Mouse (Mus musculus) liver, embryonic 16.5 days (tissue): ENCODE measurements at regions not wholly inside any gene's neighbourhood (a gene's known extent, or its start where the extent isn't known, plus 50 kb on each side); places are given as distances from the start of the nearest gene placed in this dataset.
A peak's percentile ranks its signal among the peaks of the same experiment; 100 is the strongest.

Experiments used
- ATAC-seq: fragments of 200-750 bp; cut with Nextera tagmentation; 2 replicates; pipeline ENCODE4 v1.8.0; 2017; ENCODE audit warnings: low read depth, mild to moderate bottlenecking, moderate number of reproducible peaks, moderate library complexity
- H3K27ac ChIP-seq: fragments of 300-500 bp; sonication (generic); 2 replicates; pipeline ENCODE4 v1.5.1; 2014; ENCODE audit warnings: mild to moderate bottlenecking, low read length
- H3K27me3 ChIP-seq: fragments of 300-500 bp; sonication (generic); 2 replicates; pipeline ENCODE4 v1.6.1; 2014; ENCODE audit warnings: low read depth, low read length, mixed read lengths; ENCODE audit not compliant: control insufficient read depth, insufficient read depth
- H3K36me3 ChIP-seq: fragments of 300-500 bp; sonication (generic); 2 replicates; pipeline ENCODE4 v1.6.1; 2014; ENCODE audit warnings: mild to moderate bottlenecking; ENCODE audit not compliant: control insufficient read depth, insufficient read depth
- H3K4me1 ChIP-seq: fragments of 300-500 bp; sonication (generic); 2 replicates; pipeline ENCODE4 v1.6.1; 2014; ENCODE audit warnings: low read depth, low read length, mixed read lengths; ENCODE audit not compliant: control insufficient read depth
- H3K4me2 ChIP-seq: fragments of 300-500 bp; sonication (generic); 2 replicates; pipeline ENCODE4 v1.6.1; 2014; ENCODE audit warnings: low read depth, low read length, mixed read lengths
- H3K4me3 ChIP-seq: fragments of 300-500 bp; sonication (generic); 2 replicates; pipeline ENCODE4 v1.5.1; 2014; ENCODE audit warnings: low read depth, mild to moderate bottlenecking, low read length
- H3K9ac ChIP-seq: fragments of 300-500 bp; sonication (generic); 2 replicates; pipeline ENCODE4 v1.6.1; 2014; ENCODE audit warnings: low read depth, low read length
- H3K9me3 ChIP-seq: fragments of 300-500 bp; sonication (generic); replicated peaks from 2 replicates; pipeline ENCODE4 v1.6.1; 2016; ENCODE audit warnings: low read length; ENCODE audit not compliant: control insufficient read depth
- WGBS: fragments of 180-500 bp; shearing (Covaris S2); extraction: QIAGEN DNeasy Blood & Tissue Kit; methylation state at CpG from one replicate; pipeline ENCODE4 v1.1.7; 2014; ENCODE audit not compliant: insufficient replicate concordance; 5-methylcytosine and 5-hydroxymethylcytosine counted together

DNA sequence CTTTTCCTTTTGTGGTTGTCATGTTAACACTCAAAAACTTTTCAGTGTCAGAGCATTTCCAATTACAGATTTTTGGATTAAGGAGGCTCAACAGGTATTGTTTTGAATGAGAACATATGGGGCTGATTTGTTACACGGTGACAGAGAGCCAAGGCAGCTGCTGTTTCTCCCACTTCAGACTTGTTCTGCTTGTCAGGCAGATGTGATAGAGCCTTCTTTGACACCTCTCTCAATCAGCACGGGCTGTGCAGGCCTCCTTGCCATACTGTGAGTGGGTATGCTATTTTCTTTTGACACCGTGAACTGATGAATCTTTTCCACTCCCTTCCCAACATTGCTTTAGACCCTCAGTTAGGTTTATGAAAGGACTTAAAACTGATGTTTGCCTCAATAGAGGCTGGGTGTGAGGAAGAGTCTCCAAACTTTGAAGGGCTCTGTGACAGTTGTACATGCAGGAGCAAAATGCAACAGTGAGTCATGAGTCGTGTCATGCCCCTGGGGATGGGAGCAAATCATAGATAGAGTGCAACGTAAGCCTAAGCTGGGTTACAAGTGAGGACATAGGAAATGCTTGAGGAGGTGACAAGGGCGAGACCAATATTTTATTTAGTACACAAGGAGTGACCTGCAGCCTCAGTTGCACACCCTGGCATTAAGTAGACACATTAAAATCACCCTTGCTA is 317.4 kb downstream of the Ccser2 start:
- Histone ChIP-seq H3K27me3 (no peaks in the 10 kb centered on the region), H3K4me2 (no peak overlapping the region), H3K4me3 (no peak overlapping the region), H3K4me1 (peaks cover 7% of the 10 kb centered on the region; the same call in 1 of the 2 replicates), H3K9ac (no peak overlapping the region), H3K27ac (no peak overlapping the region), H3K36me3 (no peaks in the 10 kb centered on the region), H3K9me3 (no peaks in the 10 kb centered on the region)
- ATAC-seq, result no peak
- 56% methylated on average over 6 of the region's 6 CpGs for WGBS

- 69% methylated on average over 3 of the region's 3 CpGs for WGBS
- H3K4me2 ChIP-seq, result no peak overlapping the region
- ATAC-seq, result 0 out of 2 replicates have a peak, but pooled peaks have one; percentile 47
- H3K27ac ChIP-seq, result no peak overlapping the region
- no peaks in the 10 kb centered on the region for H3K36me3 ChIP-seq
- no peaks in the 10 kb centered on the region for H3K9me3 ChIP-seq
- peaks cover 4% of the 10 kb centered on the region; the same call in 1 of the 2 replicates for H3K4me1 ChIP-seq
- H3K4me3 ChIP-seq, result no peak overlapping the region
- H3K27me3 ChIP-seq, result no peaks in the 10 kb centered on the region
- H3K9ac ChIP-seq, result no peak overlapping the region
Measured at GRCm38 (mm10) chr14:36646649-36647048, 321.9 kb downstream of the Ccser2 start.

GRCm38 (mm10) chr14:36646237-36646636 is 322.3 kb downstream of the Ccser2 start:
- H3K4me2 ChIP-seq, result no peak overlapping the region
- no peaks in the 10 kb centered on the region for H3K27me3 ChIP-seq
- H3K9ac ChIP-seq, result no peak overlapping the region
- H3K36me3 ChIP-seq, result no peaks in the 10 kb centered on the region
- ATAC-seq, result 0 out of 2 replicates have a peak, but pooled peaks have one; percentile 51
- no peaks in the 10 kb centered on the region for H3K9me3 ChIP-seq
- peaks cover 4% of the 10 kb centered on the region; the same call in 1 of the 2 replicates for H3K4me1 ChIP-seq
- no peak overlapping the region for H3K27ac ChIP-seq
- no peak overlapping the region for H3K4me3 ChIP-seq

DNA sequence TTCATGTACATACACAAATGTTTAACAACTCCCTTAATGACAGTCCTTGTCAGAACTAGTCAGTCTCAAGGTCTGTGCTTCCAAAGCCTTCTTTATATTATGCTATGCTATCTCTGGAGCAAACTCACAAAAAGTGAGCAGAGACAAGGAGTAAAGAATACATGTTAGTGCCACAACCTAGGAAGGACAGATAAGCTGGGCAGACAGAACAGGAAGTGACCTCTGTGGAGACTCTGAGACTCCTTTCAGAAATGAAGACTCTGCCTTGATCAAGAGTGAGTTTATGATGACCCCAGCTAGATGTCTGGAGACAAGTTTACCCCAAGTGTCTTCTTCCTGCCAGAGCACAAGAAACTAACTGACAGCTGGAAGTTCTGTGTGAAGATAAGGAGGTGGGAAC is 343.8 kb downstream of the Ccser2 start:
- peak; percentile 27; the same call in 1 of the 2 replicates for ATAC-seq
- Histone ChIP-seq H3K4me1 (peaks cover 7% of the 10 kb centered on the region), H3K4me3 (no peak overlapping the region), H3K4me2 (no peak overlapping the region), H3K9ac (no peak overlapping the region), H3K27ac (no peak overlapping the region), H3K9me3 (no peaks in the 10 kb centered on the region; the same call in 1 of the 2 replicates), H3K27me3 (no peaks in the 10 kb centered on the region), H3K36me3 (no peaks in the 10 kb centered on the region)

- WGBS, result 76% methylated on average over 1 of the region's 1 CpGs
- H3K9me3 ChIP-seq, result no peaks in the 10 kb centered on the region; the same call in 1 of the 2 replicates
- H3K27me3 ChIP-seq, result no peaks in the 10 kb centered on the region
- H3K9ac ChIP-seq, result no peak overlapping the region
- H3K4me2 ChIP-seq, result no peak overlapping the region
- H3K36me3 ChIP-seq, result no peaks in the 10 kb centered on the region
- H3K4me1 ChIP-seq, result peaks cover 9% of the 10 kb centered on the region
- ATAC-seq, result no peak
- H3K27ac ChIP-seq, result no peak overlapping the region
- no peak overlapping the region for H3K4me3 ChIP-seq
Measured at GRCm38 (mm10) chr14:36624134-36624533, 344.4 kb downstream of the Ccser2 start.

DNA sequence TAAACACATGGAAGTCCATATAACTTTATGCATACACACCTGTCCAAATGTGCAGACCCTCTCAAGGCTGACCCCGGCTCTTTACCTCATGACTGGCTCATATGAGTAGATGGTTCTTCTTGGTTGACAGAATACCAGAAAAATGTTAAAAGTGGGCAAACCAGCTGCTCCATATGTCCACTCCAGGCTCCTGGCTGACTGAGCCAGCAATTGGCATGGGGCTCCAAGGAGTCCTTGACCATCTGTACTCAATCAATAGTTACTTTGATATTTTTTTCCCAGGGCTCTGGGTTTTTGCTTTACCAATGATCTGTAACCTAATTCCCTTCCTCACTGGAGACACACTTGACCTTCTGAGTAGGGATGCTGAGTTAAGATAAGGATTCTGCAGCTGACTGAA is 345.5 kb downstream of the Ccser2 start:
- Histone ChIP-seq H3K4me3 (no peak overlapping the region), H3K4me2 (no peak overlapping the region), H3K9me3 (no peaks in the 10 kb centered on the region; the same call in 1 of the 2 replicates), H3K4me1 (peaks cover 16% of the 10 kb centered on the region), H3K36me3 (no peaks in the 10 kb centered on the region), H3K27me3 (no peaks in the 10 kb centered on the region), H3K27ac (no peak overlapping the region), H3K9ac (no peak overlapping the region)
- ATAC-seq, result no peak
- 72% methylated on average over 1 of the region's 1 CpGs for WGBS

GRCm38 (mm10) chr14:36618459-36619085 is 350.0 kb downstream of the Ccser2 start:
- peak; percentile 86 for ATAC-seq

DNA sequence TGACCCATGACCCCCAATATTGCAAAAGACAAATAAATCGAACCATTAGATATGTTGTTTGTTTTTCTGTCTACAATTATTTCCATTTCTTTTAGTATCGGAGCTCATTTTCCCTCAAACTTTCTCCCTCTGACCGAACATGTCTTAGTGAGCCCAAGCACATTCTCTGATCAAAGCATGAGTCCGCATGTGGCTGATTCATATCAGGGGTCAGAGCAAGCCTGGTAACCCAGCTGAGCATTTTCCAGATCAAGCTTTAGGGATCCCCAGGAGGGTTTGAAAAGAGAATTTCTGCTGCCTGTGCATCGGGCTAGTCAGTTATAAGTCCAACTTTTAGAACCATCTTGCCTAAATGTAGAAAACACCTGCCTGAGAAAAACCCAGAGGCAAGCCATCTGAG is 350.6 kb downstream of the Ccser2 start:
- Histone ChIP-seq H3K36me3 (no peaks in the 10 kb centered on the region), H3K4me1 (peaks cover 16% of the 10 kb centered on the region), H3K4me2 (peak overlapping the region; percentile 27), H3K27me3 (no peaks in the 10 kb centered on the region), H3K9me3 (no peaks in the 10 kb centered on the region; the same call in 1 of the 2 replicates), H3K27ac (peak overlapping the region; percentile 69), H3K9ac (no peak overlapping the region), H3K4me3 (no peak overlapping the region)
- ATAC-seq, result peak; percentile 65; the same call in 1 of the 2 replicates
- WGBS, result 34% methylated on average over 5 of the region's 5 CpGs

More at GRCm38 (mm10) chr14:36618459-36619085, 350.0 kb downstream of the Ccser2 start:
- Histone ChIP-seq H3K27ac (peak overlapping the region; percentile 74), H3K4me2 (peak overlapping the region; percentile 27), H3K9ac (no peak overlapping the region), H3K36me3 (no peaks in the 10 kb centered on the region), H3K9me3 (no peaks in the 10 kb centered on the region; the same call in 1 of the 2 replicates), H3K4me1 (peaks cover 14% of the 10 kb centered on the region), H3K4me3 (no peak overlapping the region), H3K27me3 (no peaks in the 10 kb centered on the region)
- 21% methylated on average over 1 of the region's 1 CpGs for WGBS

GRCm38 (mm10) chr14:36614926-36615325 is 353.7 kb downstream of the Ccser2 start:
- H3K4me3 ChIP-seq, result no peak overlapping the region
- ATAC-seq, result no peak
- no peaks in the 10 kb centered on the region for H3K9me3 ChIP-seq
- WGBS, result 69% methylated on average over 3 of the region's 3 CpGs
- peaks cover 23% of the 10 kb centered on the region for H3K4me1 ChIP-seq
- H3K4me2 ChIP-seq, result no peak overlapping the region
- H3K27ac ChIP-seq, result no peak overlapping the region
- H3K9ac ChIP-seq, result no peak overlapping the region
- no peaks in the 10 kb centered on the region for H3K36me3 ChIP-seq
- H3K27me3 ChIP-seq, result no peaks in the 10 kb centered on the region
